In the genomic region with DNA sequence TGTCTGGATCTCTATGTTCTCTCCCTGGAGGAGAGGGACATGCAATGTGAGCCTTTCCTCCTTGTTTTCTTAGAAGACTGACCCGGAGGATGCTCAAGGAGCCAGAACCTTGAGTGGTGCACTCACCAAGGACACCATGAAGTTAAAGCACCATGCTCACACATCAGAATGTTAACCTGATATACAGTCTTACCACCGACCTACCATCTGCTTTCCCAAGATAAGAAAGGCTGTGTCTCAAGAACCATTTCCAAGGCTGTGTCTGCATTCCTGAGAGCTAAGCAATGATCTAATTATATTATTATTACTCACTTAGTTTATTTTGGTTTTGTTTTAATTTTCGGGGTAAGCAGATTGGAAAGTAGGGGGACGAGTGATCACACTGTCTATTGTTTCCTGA, we compare ENCODE assay signal across 21 mouse cellular contexts.
DNase-seq lines count a peak whose midpoint lies in the region; ATAC-seq and TF ChIP-seq lines count a peak whose summit lies in the region.
"Had no signal": no experiment of that assay in that cellular context is flagged by ENCODE, and none has a peak within 500 bp of the region (broad histone marks: within the 10 kb centered on the region; RNA-seq: fewer than 3 reads in every experiment).

No protein-coding gene starts in this region.

- no peaks in the 10 kb centered on the region for H3K9me3 ChIP-seq in midbrain, embryonic 11.5 days (ENCODE audit: control insufficient read depth, low read length)
- H3K9me3 ChIP-seq in midbrain, embryonic 15.5 days = no peaks in the 10 kb centered on the region
- H3K9me3 ChIP-seq in liver, embryonic 12.5 days (replicated peaks) = no peaks in the 10 kb centered on the region
- no peaks in the 10 kb centered on the region for H3K9me3 ChIP-seq in liver, embryonic 16.5 days (replicated peaks; ENCODE audit: control insufficient read depth, low read length)
- H3K9me3 ChIP-seq: embryonic facial prominence, embryonic 10.5 days; heart, embryonic 13.5 days; hindbrain, embryonic 15.5 days had no signal

- TF ChIP-seq CTCF in left cerebral cortex, adult 2 months (IDR thresholded peaks at IDR 0.05) = no peak

- peak; percentile 53 for DNase-seq in midbrain, embryonic 11.5 days (ENCODE audit: low spot score, missing footprints)
- DNase-seq in left cerebral cortex, adult 2 months (ENCODE audit: extremely low spot score in 1 of 2, low spot score in 2 of 2) = no peak
- no peak for DNase-seq in cerebellum, adult 18-20 months
- DNase-seq in gastrocnemius, postnatal 36 days = no peak
- DNase-seq: adrenal gland, postnatal 14 days; cerebellum, adult 2 months; cerebellum, postnatal 14 days; gastrocnemius, postnatal 25 days; heart, adult 11 months; heart, postnatal 36 days had no signal

- 82% methylated on average over 4 of the region's 4 CpGs for WGBS in midbrain, embryonic 11.5 days
- WGBS in midbrain, embryonic 15.5 days = 89% methylated on average over 4 of the region's 4 CpGs
- 27% methylated on average over 4 of the region's 4 CpGs for WGBS in liver, embryonic 12.5 days (ENCODE audit: insufficient replicate concordance)
- WGBS in liver, embryonic 16.5 days (ENCODE audit: insufficient replicate concordance) = 30% methylated on average over 4 of the region's 4 CpGs

- H3K27ac ChIP-seq in midbrain, embryonic 11.5 days (ENCODE audit: low read depth, low read length) = no peak overlapping the region
- no peak overlapping the region for H3K27ac ChIP-seq in midbrain, embryonic 15.5 days
- H3K27ac ChIP-seq in liver, embryonic 12.5 days = no peak overlapping the region; the same call in 1 of the 2 replicates
- no peak overlapping the region for H3K27ac ChIP-seq in liver, embryonic 16.5 days (ENCODE audit: low read length)
- H3K27ac ChIP-seq in left cerebral cortex, adult 2 months = no peak overlapping the region
- H3K27ac ChIP-seq: embryonic facial prominence, embryonic 10.5 days; heart, embryonic 13.5 days; hindbrain, embryonic 15.5 days had no signal

- no peaks in the 10 kb centered on the region for H3K27me3 ChIP-seq in midbrain, embryonic 11.5 days (ENCODE audit: control insufficient read depth, insufficient read depth, low read length)
- no peaks in the 10 kb centered on the region for H3K27me3 ChIP-seq in midbrain, embryonic 15.5 days (replicated peaks)
- no peaks in the 10 kb centered on the region for H3K27me3 ChIP-seq in liver, embryonic 12.5 days (replicated peaks)
- no peaks in the 10 kb centered on the region for H3K27me3 ChIP-seq in liver, embryonic 16.5 days (ENCODE audit: control insufficient read depth, insufficient read depth, low read depth, low read length)
- H3K27me3 ChIP-seq: CH12.LX; heart, embryonic 13.5 days; hindbrain, embryonic 15.5 days; Patski had no signal

- ATAC-seq in midbrain, embryonic 11.5 days (ENCODE audit: low FRiP score) = no peak
- no peak for ATAC-seq in midbrain, embryonic 15.5 days (replicated peaks)
- peak; percentile 94 for ATAC-seq in liver, embryonic 12.5 days
- ATAC-seq in liver, embryonic 16.5 days (ENCODE audit: low read depth) = peak; percentile 89
- ATAC-seq: activated CD4-positive, CD25-positive, alpha-beta regulatory T cell, adult 4 months; forebrain, embryonic 16.5 days; Patski had no signal

- H3K36me3 ChIP-seq in midbrain, embryonic 11.5 days (ENCODE audit: control insufficient read depth, insufficient read depth, low read length) = no peaks in the 10 kb centered on the region
- no peaks in the 10 kb centered on the region for H3K36me3 ChIP-seq in midbrain, embryonic 15.5 days (replicated peaks)
- H3K36me3 ChIP-seq in liver, embryonic 12.5 days = no peaks in the 10 kb centered on the region
- H3K36me3 ChIP-seq in liver, embryonic 16.5 days (ENCODE audit: control insufficient read depth, insufficient read depth) = no peaks in the 10 kb centered on the region
- H3K36me3 ChIP-seq: embryonic facial prominence, embryonic 10.5 days; heart, embryonic 13.5 days; hindbrain, embryonic 15.5 days had no signal

- intact Hi-C loops in left cerebral cortex, adult 2 months (cut with DNase I) = no loop called here
- intact Hi-C loops in gastrocnemius, postnatal 36 days (cut with DNase I) = no loop called here

- H3K4me2 ChIP-seq in midbrain, embryonic 11.5 days = no peak overlapping the region
- H3K4me2 ChIP-seq in midbrain, embryonic 15.5 days = no peak overlapping the region
- peak overlapping the region; percentile 9; the same call in 1 of the 2 replicates for H3K4me2 ChIP-seq in liver, embryonic 12.5 days
- H3K4me2 ChIP-seq in liver, embryonic 16.5 days (ENCODE audit: low read depth, low read length) = no peak overlapping the region
- H3K4me2 ChIP-seq: heart, embryonic 13.5 days; hindbrain, embryonic 15.5 days had no signal

- H3K4me3 ChIP-seq in midbrain, embryonic 11.5 days (ENCODE audit: low read depth, low read length) = no peak overlapping the region
- H3K4me3 ChIP-seq in midbrain, embryonic 15.5 days = no peak overlapping the region
- H3K4me3 ChIP-seq in liver, embryonic 12.5 days = no peak overlapping the region
- no peak overlapping the region for H3K4me3 ChIP-seq in liver, embryonic 16.5 days (ENCODE audit: low read depth, low read length)
- no peak overlapping the region for H3K4me3 ChIP-seq in left cerebral cortex, adult 2 months
- H3K4me3 ChIP-seq: embryonic facial prominence, embryonic 10.5 days; erythroblast, embryonic 14.5 days; heart, embryonic 13.5 days; hindbrain, embryonic 15.5 days had no signal

- H3K4me1 ChIP-seq in midbrain, embryonic 11.5 days (ENCODE audit: control insufficient read depth, insufficient read depth, low read length) = peaks cover 4% of the 10 kb centered on the region; the same call in 1 of the 2 replicates
- peaks cover 13% of the 10 kb centered on the region for H3K4me1 ChIP-seq in midbrain, embryonic 15.5 days
- H3K4me1 ChIP-seq in liver, embryonic 12.5 days = peaks cover 41% of the 10 kb centered on the region
- H3K4me1 ChIP-seq in liver, embryonic 16.5 days (ENCODE audit: control insufficient read depth, low read depth, low read length) = peaks cover 13% of the 10 kb centered on the region

- H3K9ac ChIP-seq in midbrain, embryonic 11.5 days (ENCODE audit: low read length) = no peak overlapping the region
- H3K9ac ChIP-seq in midbrain, embryonic 15.5 days = no peak overlapping the region
- no peak overlapping the region for H3K9ac ChIP-seq in liver, embryonic 12.5 days
- H3K9ac ChIP-seq in liver, embryonic 16.5 days (ENCODE audit: low read depth, low read length) = no peak overlapping the region
- H3K9ac ChIP-seq: heart, embryonic 13.5 days; hindbrain, embryonic 15.5 days had no signal

Comparison
In these comparisons a context has a peak if more than half of its experiments do, and no peak if none do; other contexts are left out.
1. ATAC-seq: peak in liver, embryonic 12.5 days (single experiment) and liver, embryonic 16.5 days (single experiment); none in midbrain, embryonic 11.5 days (single experiment) and midbrain, embryonic 15.5 days (single experiment).